Mouse (Mus musculus): ENCODE measurements around the gene Hist1h2ag. TPM values are rescaled to one million over a fixed set of nuclear protein-coding genes. Genes with fewer than 3 reads are reported as not detected.
A peak's percentile ranks its signal among the peaks of the same experiment; 100 is the strongest.

Hist1h2ag gene
- polyA plus RNA-seq, 1 experiment: 149 TPM

DNA sequence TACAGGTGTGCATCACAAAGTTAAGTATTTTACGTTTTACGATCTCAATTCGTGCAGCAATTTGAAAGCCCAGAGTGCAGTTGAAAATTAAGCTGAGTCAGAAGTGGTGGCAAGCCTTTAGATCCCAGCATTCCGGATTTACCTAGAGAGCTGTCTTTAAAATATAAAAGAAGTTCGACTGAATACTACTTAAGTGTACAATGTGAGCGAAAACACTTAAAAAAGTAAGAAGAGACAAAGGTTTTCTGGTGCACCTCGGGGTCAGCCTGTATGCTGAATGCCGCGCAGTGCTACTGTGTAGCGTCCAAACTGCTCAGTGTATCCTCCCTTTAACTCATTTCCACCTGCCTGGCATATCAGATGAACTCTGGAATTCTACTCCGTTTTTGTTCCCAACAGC lies 21.2 kb downstream of the Hist1h2ag start:
- no peak overlapping the region for H3K27ac ChIP-seq (ENCODE audit: control insufficient read depth, insufficient read depth, low read length)
- peak overlapping the region; percentile 47 for H3K4me3 ChIP-seq (ENCODE audit: control insufficient read depth, insufficient read depth, low read length)
- no peaks in the 10 kb centered on the region for H3K27me3 ChIP-seq (ENCODE audit: control insufficient read depth, insufficient read depth, low read length)
- 0% methylated on average over 11 of the region's 11 CpGs for WGBS
- DNase-seq: no peak
- no peaks in the 10 kb centered on the region for H3K36me3 ChIP-seq (ENCODE audit: control insufficient read depth, insufficient read depth, low read length)
- TF ChIP-seq POLR2A (IDR thresholded peaks at IDR 0.05; ENCODE audit: control insufficient read depth, extremely low read depth, insufficient read depth, low read length, poor library complexity): no peak
- no peak for TF ChIP-seq CTCF (IDR thresholded peaks at IDR 0.05; ENCODE audit: borderline replicate concordance, control insufficient read depth, extremely low read depth, insufficient read depth, low read length, poor library complexity)
- peaks cover 4% of the 10 kb centered on the region for H3K4me1 ChIP-seq (replicated peaks; ENCODE audit: control insufficient read depth, insufficient read depth, low read length)

DNA sequence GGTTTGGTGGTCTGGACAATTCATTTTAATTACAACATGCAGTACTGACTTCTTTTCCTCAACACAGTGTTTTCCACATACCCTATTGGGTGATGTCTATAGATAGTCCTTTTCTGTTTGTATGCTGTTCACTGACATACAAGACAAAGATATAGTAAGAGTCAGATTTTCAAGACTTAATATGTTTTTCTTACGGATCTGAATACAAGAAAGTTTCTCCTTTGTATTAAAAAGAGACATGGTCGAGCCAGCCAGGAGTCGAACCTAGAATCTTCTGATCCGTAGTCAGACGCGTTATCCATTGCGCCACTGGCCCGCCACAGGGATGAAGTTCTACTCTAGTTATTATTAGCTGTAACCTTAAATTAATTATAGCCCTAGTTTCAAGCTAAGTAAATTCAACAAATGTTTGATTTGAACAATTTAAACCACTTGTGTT lies 21.8 kb downstream of the Hist1h2ag start:
- Histone ChIP-seq H3K27me3 (ENCODE audit: control insufficient read depth, insufficient read depth, low read length) (no peaks in the 10 kb centered on the region), H3K27ac (ENCODE audit: control insufficient read depth, insufficient read depth, low read length) (no peak overlapping the region), H3K4me1 (replicated peaks; ENCODE audit: control insufficient read depth, insufficient read depth, low read length) (peaks cover 3% of the 10 kb centered on the region; the same call in 1 of the 2 replicates), H3K4me3 (ENCODE audit: control insufficient read depth, insufficient read depth, low read length) (no peak overlapping the region), H3K36me3 (ENCODE audit: control insufficient read depth, insufficient read depth, low read length) (no peaks in the 10 kb centered on the region)
- no peak for DNase-seq
- TF ChIP-seq POLR2A (IDR thresholded peaks at IDR 0.05; ENCODE audit: control insufficient read depth, extremely low read depth, insufficient read depth, low read length, poor library complexity) (no peak), CTCF (IDR thresholded peaks at IDR 0.05; ENCODE audit: borderline replicate concordance, control insufficient read depth, extremely low read depth, insufficient read depth, low read length, poor library complexity) (no peak)
- WGBS: 0% methylated on average over 8 of the region's 8 CpGs

DNA sequence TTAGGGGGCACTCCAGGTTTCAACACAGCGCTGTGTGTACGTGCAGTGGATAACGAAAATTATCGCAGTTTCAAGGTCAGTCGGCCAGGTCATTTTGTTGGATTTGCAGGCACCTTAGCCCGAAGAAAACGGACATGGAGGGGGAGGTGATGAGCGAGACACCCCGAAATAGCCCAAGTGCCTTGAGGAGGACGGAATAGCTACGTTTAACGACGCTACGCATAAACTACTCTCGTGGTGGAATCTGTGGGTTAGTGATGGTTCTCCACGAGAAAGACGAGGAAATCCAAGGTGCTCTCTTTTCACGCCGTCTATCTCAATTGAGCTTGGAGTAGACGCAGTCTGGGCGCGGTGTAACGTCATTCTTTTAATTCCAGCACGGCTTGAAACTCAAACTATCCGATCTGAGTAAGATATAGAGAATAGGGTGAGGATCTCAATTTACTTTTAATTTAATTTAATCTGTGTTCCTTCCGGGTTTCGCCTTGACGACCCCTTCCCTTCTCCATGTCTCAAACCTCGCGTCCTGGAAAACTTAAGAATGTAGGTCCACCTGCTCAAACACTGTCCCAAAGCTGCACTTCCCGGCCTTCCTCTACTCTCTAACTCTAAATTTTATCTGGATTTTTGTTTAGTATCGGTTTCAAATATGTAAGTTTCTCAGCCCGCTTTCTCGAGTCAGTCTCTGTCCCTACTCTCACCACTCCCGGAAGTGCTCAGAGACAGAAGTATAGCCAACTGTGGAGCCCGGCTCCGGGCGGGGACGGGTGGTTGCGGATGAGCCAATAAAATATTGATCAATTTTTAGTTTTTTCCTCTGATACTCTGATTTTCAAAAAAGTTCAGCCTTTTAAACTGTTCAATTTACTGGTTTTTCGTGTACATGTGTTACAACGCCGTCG lies 22.6 kb downstream of the Hist1h2ag start:
- Histone ChIP-seq H3K4me3 (ENCODE audit: control insufficient read depth, insufficient read depth, low read length) (peak overlapping the region; percentile 57), H3K27me3 (ENCODE audit: control insufficient read depth, insufficient read depth, low read length) (no peaks in the 10 kb centered on the region; the same call in 1 of the 2 replicates), H3K36me3 (ENCODE audit: control insufficient read depth, insufficient read depth, low read length) (no peaks in the 10 kb centered on the region), H3K27ac (ENCODE audit: control insufficient read depth, insufficient read depth, low read length) (no peak overlapping the region), H3K4me1 (replicated peaks; ENCODE audit: control insufficient read depth, insufficient read depth, low read length) (peaks cover 3% of the 10 kb centered on the region; the same call in 1 of the 2 replicates)
- peak; percentile 56 for DNase-seq
- WGBS: 2% methylated on average over 44 of the region's 44 CpGs
- TF ChIP-seq POLR2A (IDR thresholded peaks at IDR 0.05; ENCODE audit: control insufficient read depth, extremely low read depth, insufficient read depth, low read length, poor library complexity) (no peak), CTCF (IDR thresholded peaks at IDR 0.05; ENCODE audit: borderline replicate concordance, control insufficient read depth, extremely low read depth, insufficient read depth, low read length, poor library complexity) (no peak)

DNA sequence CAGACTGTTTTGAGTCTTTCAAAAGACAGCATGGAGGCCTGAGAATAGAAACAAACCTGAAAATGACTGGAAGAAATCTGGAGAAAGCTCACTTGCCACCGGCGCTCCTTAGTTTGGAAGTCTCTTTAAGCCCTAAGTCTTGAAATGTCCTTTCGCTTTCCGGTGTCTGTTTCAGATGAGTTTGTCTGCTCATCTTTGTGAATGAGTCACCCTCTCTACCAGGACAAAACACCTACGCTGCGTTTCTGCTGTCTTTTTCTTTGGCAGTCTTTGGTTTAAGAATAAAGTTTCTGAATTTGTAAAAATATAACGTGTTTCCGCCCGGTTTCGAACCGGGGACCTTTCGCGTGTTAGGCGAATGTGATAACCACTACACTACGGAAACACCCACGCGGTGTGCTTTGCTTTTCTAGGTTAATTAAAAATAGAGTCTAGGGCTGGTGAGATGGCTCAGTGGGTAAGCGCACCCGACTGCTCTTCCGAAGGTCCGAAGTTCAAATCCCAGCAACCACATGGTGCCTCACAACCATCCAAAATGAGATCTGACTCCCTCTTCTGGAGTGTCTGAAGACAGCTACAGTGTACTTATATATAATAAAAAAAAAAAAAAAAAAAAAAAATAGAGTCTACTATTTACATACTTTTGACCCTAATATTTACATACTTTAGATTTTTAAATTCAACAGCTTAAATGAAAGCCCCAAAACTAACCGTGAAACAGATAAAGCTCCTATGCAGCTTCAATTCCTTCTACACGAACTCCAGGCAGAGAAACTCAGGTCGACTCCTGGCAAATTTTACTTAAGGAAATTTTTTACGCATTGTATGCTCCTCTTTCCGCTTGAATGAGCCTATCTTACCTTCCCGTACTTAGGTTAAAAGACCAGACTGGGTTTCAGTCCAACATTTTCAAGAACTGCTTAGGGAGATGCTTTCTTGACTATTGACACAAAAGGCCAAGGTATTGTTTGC lies 27.0 kb downstream of the Hist1h2ag start:
- no peak overlapping the region for H3K27ac ChIP-seq (ENCODE audit: control insufficient read depth, insufficient read depth, low read length)
- H3K27me3 ChIP-seq (ENCODE audit: control insufficient read depth, insufficient read depth, low read length): peaks cover 6% of the 10 kb centered on the region; the same call in 1 of the 2 replicates
- peaks cover 10% of the 10 kb centered on the region for H3K4me1 ChIP-seq (replicated peaks; ENCODE audit: control insufficient read depth, insufficient read depth, low read length)
- H3K4me3 ChIP-seq (ENCODE audit: control insufficient read depth, insufficient read depth, low read length): no peak overlapping the region
- DNase-seq: peak; percentile 75
- H3K36me3 ChIP-seq (ENCODE audit: control insufficient read depth, insufficient read depth, low read length): no peaks in the 10 kb centered on the region
- TF ChIP-seq POLR2A (IDR thresholded peaks at IDR 0.05; ENCODE audit: control insufficient read depth, extremely low read depth, insufficient read depth, low read length, poor library complexity): no peak
- no peak for TF ChIP-seq CTCF (IDR thresholded peaks at IDR 0.05; ENCODE audit: borderline replicate concordance, control insufficient read depth, extremely low read depth, insufficient read depth, low read length, poor library complexity)
- WGBS: 19% methylated on average over 27 of the region's 27 CpGs

DNA sequence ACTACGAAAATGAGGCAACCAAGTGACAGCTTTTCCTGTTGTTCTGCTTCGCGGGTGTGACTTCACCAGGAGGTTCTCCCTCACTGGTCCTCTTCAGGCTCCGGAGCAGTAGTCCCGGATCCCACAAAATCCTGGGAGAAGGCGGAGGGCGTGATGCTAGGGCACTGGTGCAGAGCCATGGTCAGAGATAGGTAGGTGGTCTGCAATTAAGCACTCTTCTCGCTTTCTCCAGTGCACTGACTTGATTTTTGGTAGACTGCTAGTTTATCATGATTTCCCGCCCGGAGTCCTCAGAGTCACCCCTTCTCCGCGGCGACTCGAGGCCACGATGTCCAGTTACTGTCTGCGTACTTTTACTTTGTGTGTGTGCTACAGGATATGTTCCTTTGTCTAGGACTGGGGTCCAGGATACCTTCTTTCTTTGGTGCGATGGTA lies 28.3 kb downstream of the Hist1h2ag start:
- Histone ChIP-seq H3K36me3 (ENCODE audit: control insufficient read depth, insufficient read depth, low read length) (no peaks in the 10 kb centered on the region), H3K4me1 (replicated peaks; ENCODE audit: control insufficient read depth, insufficient read depth, low read length) (peaks cover 7% of the 10 kb centered on the region; the same call in 1 of the 2 replicates), H3K27me3 (ENCODE audit: control insufficient read depth, insufficient read depth, low read length) (peaks cover 6% of the 10 kb centered on the region; the same call in 1 of the 2 replicates), H3K4me3 (ENCODE audit: control insufficient read depth, insufficient read depth, low read length) (no peak overlapping the region), H3K27ac (ENCODE audit: control insufficient read depth, insufficient read depth, low read length) (no peak overlapping the region)
- no peak for DNase-seq
- TF ChIP-seq POLR2A (IDR thresholded peaks at IDR 0.05; ENCODE audit: control insufficient read depth, extremely low read depth, insufficient read depth, low read length, poor library complexity) (no peak), CTCF (IDR thresholded peaks at IDR 0.05; ENCODE audit: borderline replicate concordance, control insufficient read depth, extremely low read depth, insufficient read depth, low read length, poor library complexity) (no peak)
- 20% methylated on average over 17 of the region's 17 CpGs for WGBS

DNA sequence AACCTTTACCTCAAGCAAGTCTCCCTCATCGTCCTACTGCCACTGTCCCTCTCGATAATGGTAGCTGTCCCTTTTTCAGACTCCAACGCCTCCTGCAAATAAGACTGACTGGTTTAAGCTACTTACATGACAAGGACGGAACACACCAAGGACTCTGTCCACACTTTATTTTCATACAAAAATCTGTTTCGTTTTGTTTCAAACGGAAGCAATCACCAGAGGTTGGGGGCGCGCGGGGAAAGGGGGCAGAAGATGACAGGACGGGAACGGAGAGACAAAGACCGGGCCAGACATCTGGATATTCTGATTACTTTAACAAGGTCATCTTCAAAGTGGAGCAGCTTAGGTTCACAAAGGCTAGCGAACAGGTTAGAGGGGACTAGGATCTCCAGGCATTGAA lies 29.0 kb downstream of the Hist1h2ag start:
- Histone ChIP-seq H3K4me1 (replicated peaks; ENCODE audit: control insufficient read depth, insufficient read depth, low read length) (peaks cover 7% of the 10 kb centered on the region; the same call in 1 of the 2 replicates), H3K4me3 (ENCODE audit: control insufficient read depth, insufficient read depth, low read length) (no peak overlapping the region), H3K36me3 (ENCODE audit: control insufficient read depth, insufficient read depth, low read length) (no peaks in the 10 kb centered on the region), H3K27ac (ENCODE audit: control insufficient read depth, insufficient read depth, low read length) (no peak overlapping the region), H3K27me3 (ENCODE audit: control insufficient read depth, insufficient read depth, low read length) (peaks cover 6% of the 10 kb centered on the region; the same call in 1 of the 2 replicates)
- 17% methylated on average over 13 of the region's 13 CpGs for WGBS
- DNase-seq: no peak
- TF ChIP-seq POLR2A (IDR thresholded peaks at IDR 0.05; ENCODE audit: control insufficient read depth, extremely low read depth, insufficient read depth, low read length, poor library complexity) (no peak), CTCF (IDR thresholded peaks at IDR 0.05; ENCODE audit: borderline replicate concordance, control insufficient read depth, extremely low read depth, insufficient read depth, low read length, poor library complexity) (no peak)

Data from thymus, adult 2 months (tissue).